Mouse (Mus musculus) stomach, embryonic 16.5 days (tissue): ENCODE measurements around the gene Bloc1s5. TPM values are rescaled to one million over a fixed set of nuclear protein-coding genes. Genes with fewer than 3 reads are reported as not detected.
"Not testable (repeated sequence)": the region's sequence is repeated elsewhere in the genome, so short reads cannot be mapped to it uniquely, and the experiment has no call there.

Source experiments
- ATAC-seq: fragments of 200-750 bp; cut with Nextera tagmentation; 2 replicates; pipeline ENCODE4 v1.8.0; 2017; ENCODE audit warnings: moderate number of reproducible peaks, moderate TSS enrichment; ENCODE audit not compliant: insufficient read depth, low FRiP score
- H3K27ac ChIP-seq: fragments of 300-500 bp; sonication (generic); 2 replicates; pipeline ENCODE4 v1.5.1; 2014; ENCODE audit warnings: low read length
- H3K27me3 ChIP-seq: fragments of 300-500 bp; sonication (generic); 2 replicates; pipeline ENCODE4 v1.6.1; 2014; ENCODE audit warnings: low read length, control low read depth, mixed read lengths; ENCODE audit not compliant: control insufficient read depth, insufficient read depth
- H3K36me3 ChIP-seq: fragments of 300-500 bp; sonication (generic); 2 replicates; pipeline ENCODE4 v1.6.1; 2014; ENCODE audit warnings: low read length; ENCODE audit not compliant: control insufficient read depth, insufficient read depth
- H3K4me1 ChIP-seq: fragments of 300-500 bp; sonication (generic); 2 replicates; pipeline ENCODE4 v1.6.1; 2014; ENCODE audit warnings: low read length, control low read depth, mixed read lengths; ENCODE audit not compliant: control insufficient read depth, insufficient read depth
- H3K4me2 ChIP-seq: fragments of 300-500 bp; sonication (generic); 2 replicates; pipeline ENCODE4 v1.6.1; 2014; ENCODE audit warnings: low read depth, low read length, mixed read lengths
- H3K4me3 ChIP-seq: fragments of 300-500 bp; sonication (generic); replicated peaks from 2 replicates; pipeline ENCODE4 v1.5.1; 2014; ENCODE audit warnings: mild to moderate bottlenecking, low read length
- H3K9ac ChIP-seq: fragments of 300-500 bp; sonication (generic); 2 replicates; pipeline ENCODE4 v1.6.1; 2014; ENCODE audit warnings: low read length
- H3K9me3 ChIP-seq: fragments of 300-500 bp; sonication (generic); replicated peaks from 2 replicates; pipeline ENCODE4 v1.6.1; 2016; ENCODE audit warnings: low read length, control low read depth; ENCODE audit not compliant: control insufficient read depth
- WGBS: fragments of 180-500 bp; shearing (Covaris S2); extraction: QIAGEN DNeasy Blood & Tissue Kit; methylation state at CpG from one replicate; pipeline ENCODE4 v1.1.7; 2014; 5-methylcytosine and 5-hydroxymethylcytosine counted together
- polyA plus RNA-seq: library from polyadenylated mRNA; unstranded; fragments of >200 nt; fragmentation: Nextera tagmentation; extraction: Ambion mirVana; gene quantifications from 2 replicates; pipeline ENCODE4 v1.2.1, GENCODE M21; 2015

Bloc1s5 gene
- 15.2 and 18.5 TPM in 2 replicates for polyA plus RNA-seq

DNA sequence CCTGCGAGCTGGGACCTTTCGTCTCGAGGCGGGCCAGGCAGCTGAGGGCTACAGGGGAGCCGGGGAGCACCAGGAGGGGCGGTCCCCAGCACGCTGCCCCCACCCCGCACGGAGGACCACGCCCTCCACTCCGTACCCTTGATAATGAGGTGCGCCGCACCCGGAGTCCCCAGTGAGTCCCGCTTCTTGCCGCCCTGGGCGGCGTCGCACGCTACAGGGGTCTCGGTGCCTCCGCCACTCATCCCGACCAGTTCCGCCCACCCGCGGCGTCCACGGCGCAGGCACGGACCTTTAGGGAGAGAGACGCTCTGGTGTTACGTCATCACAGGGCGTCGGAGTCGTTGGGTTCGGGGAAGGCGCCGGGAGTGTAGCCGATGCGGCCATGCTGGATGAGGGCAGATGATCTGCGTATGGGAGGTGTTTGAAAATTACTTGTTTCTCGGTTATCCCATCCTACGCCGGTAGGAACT lies at the start of gene Bloc1s5:
Gene Bloc1s5 (minus strand): TSS at position 310 of the 470 bp plus-strand sequence.
- peak; percentile 95 for ATAC-seq
- Histone ChIP-seq H3K9ac (peak within 1 kb of the TSS; percentile 84), H3K9me3 (no peaks in the 10 kb centered on the region), H3K27ac (peak within 1 kb of the TSS; percentile 72), H3K36me3 (no peaks in the 10 kb centered on the region), H3K4me1 (peaks cover 4% of the 10 kb centered on the region; the same call in 1 of the 2 replicates), H3K4me2 (peak within 1 kb of the TSS; percentile 84), H3K4me3 (peak within 1 kb of the TSS; percentile 94), H3K27me3 (no peaks in the 10 kb centered on the region)
- WGBS: under 1% methylated on average over 44 of the region's 44 CpGs

DNA sequence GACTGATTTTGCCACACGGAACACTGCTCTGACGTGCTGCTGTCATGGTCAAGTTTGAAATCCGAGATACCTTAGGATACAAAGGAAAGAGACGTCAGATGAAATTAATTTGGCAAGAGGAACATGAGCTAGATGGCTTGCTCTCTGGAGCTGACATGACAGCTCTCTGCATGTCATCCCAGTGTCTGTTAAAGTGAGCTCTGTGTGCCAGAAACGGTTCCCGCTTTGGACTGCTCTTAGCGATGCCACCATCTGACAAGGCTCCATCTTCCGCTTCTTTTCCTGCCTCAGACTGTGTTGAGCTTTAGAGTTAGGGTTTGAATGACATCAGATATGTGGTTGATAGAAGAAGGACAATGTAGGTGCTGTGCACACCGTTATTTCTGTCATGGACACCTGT lies 37.4 kb upstream of the Bloc1s5 start:
- Histone ChIP-seq H3K4me1 (no peaks in the 10 kb centered on the region), H3K4me3 (no peak overlapping the region), H3K27ac (no peak overlapping the region), H3K9me3 (no peaks in the 10 kb centered on the region), H3K27me3 (no peaks in the 10 kb centered on the region), H3K4me2 (no peak overlapping the region), H3K9ac (no peak overlapping the region), H3K36me3 (no peaks in the 10 kb centered on the region)
- WGBS: 80% methylated on average over 9 of the region's 9 CpGs
- ATAC-seq: no peak

DNA sequence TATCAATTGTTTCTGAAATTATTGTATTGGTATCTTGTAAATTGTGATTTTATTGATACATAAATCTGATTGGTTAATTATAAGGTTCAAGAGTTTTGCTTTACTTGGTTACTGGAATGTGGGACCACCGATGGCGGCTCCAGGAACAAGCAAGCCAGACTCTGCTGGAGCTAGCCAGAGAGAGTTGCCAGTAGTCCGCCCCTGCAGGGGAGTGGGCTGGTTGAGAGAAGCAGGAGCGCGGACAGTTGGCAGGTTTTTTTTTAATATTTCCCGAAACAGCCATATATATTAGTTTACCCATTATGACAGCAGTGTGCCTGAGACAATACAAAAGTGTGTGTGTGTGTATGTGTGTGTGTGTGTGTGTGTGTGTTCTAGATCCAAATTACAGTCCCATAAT lies 36.5 kb upstream of the Bloc1s5 start:
- not testable (repeated sequence) for H3K4me1 ChIP-seq, H3K4me3 ChIP-seq, H3K4me2 ChIP-seq, H3K27ac ChIP-seq, ATAC-seq, H3K27me3 ChIP-seq, H3K36me3 ChIP-seq, H3K9ac ChIP-seq, H3K9me3 ChIP-seq
- 88% methylated on average over 6 of the region's 6 CpGs for WGBS

DNA sequence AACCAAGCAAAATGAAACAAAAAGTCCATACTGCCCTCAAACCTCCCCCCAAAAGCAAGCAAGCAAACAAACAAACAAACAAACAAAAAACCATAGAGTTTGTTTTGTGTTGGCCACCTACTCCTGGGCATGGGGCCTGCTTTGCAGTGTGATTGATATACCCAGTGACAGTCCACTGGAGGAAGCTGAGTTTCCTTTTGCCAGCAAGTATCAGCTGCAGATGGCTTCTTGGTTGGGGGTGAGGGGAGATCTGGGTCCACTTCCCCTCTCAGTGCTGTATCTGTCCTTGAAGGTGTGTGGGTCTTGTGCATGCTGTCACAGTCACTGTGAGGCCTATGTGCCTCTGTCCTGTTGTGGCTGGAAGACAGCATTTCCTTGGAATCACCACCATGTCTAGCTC lies 35.1 kb upstream of the Bloc1s5 start:
- Histone ChIP-seq H3K27ac (no peak overlapping the region), H3K4me3 (no peak overlapping the region), H3K9me3 (no peaks in the 10 kb centered on the region), H3K4me1 (no peaks in the 10 kb centered on the region), H3K27me3 (no peaks in the 10 kb centered on the region), H3K36me3 (no peaks in the 10 kb centered on the region), H3K9ac (no peak overlapping the region), H3K4me2 (no peak overlapping the region)
- ATAC-seq: no peak

DNA sequence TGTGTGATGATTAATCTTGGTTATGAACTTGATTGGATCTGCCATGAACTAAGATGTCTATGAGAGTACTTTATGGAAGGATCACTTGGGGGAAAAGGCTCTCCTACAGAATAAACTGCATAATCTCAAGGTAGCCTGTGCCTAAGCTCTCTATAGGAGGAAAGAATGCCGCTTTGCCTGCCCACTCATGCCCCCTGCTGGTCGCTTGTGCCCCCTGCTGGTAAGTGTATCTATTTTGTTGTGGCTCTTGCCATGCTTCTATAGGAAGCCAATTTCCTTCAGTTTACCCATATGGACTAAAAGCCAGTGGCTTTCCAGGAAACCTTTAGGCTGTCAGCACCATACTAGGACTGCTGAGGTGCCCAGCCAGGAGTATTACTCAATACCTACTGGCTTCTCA lies 33.6 kb upstream of the Bloc1s5 start:
- no peak overlapping the region for H3K4me3 ChIP-seq
- H3K36me3 ChIP-seq: no peaks in the 10 kb centered on the region
- no peaks in the 10 kb centered on the region for H3K4me1 ChIP-seq
- no peak overlapping the region for H3K4me2 ChIP-seq
- no peaks in the 10 kb centered on the region for H3K27me3 ChIP-seq
- H3K9ac ChIP-seq: no peak overlapping the region
- 17% methylated on average over 2 of the region's 2 CpGs for WGBS
- ATAC-seq: no peak
- H3K27ac ChIP-seq: no peak overlapping the region
- H3K9me3 ChIP-seq: no peaks in the 10 kb centered on the region

DNA sequence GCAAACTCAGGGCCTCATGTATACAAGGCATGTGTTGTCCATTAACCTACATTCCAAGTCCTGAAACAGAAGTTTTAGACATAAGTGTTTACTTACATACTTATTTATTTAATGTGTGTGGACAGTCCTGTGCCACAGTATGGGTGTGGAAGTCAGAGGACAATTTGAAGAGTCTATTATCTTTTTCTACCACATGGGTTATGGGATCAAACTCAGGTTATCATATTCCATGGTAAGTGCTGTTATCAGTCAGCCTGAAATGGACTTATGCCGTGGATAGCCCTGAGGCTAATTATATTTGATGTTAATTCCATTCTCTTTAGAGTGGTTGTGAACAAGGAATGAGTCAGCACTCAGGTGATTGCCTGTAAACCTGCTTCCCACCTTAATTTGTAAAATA lies 29.8 kb upstream of the Bloc1s5 start:
- H3K4me1 ChIP-seq: no peaks in the 10 kb centered on the region
- H3K36me3 ChIP-seq: no peaks in the 10 kb centered on the region
- no peak overlapping the region for H3K4me2 ChIP-seq
- H3K9ac ChIP-seq: no peak overlapping the region
- no peaks in the 10 kb centered on the region for H3K9me3 ChIP-seq
- H3K27me3 ChIP-seq: no peaks in the 10 kb centered on the region
- no peak for ATAC-seq
- H3K4me3 ChIP-seq: no peak overlapping the region
- 44% methylated on average over 1 of the region's 1 CpGs for WGBS
- no peak overlapping the region for H3K27ac ChIP-seq

DNA sequence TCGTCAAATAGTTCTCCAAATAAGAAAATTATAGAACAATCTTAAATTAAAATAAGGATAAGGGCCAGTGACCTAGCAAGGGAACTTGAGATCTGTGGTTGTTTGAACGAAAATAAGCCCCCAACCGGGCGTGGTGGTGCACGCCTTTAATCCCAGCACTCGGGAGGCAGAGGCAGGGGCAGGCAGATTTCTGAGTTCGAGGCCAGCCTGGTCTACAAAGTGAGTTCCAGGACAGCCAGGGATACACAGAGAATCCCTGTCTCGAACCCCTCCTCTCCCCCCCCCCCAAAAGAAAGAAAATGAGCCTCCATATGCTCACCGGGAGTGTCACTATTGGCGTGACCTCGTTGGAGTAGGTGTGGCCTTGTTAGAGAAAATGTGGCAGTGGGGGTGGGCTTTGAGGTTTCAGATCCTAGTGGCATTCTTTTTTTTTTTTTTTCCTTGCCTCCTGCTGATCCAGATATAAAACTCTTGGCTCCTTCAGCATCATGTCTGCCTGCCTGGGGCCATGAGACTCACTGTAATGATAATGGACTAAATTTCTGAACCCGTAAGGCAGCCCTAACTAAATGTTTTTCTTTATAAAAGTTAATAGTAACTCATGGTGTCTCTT lies 24.7 kb upstream of the Bloc1s5 start:
- H3K36me3 ChIP-seq: peaks cover 10% of the 10 kb centered on the region
- no peaks in the 10 kb centered on the region for H3K27me3 ChIP-seq
- WGBS: 86% methylated on average over 12 of the region's 12 CpGs
- ATAC-seq: no peak
- H3K4me2 ChIP-seq: no peak overlapping the region
- peaks cover 7% of the 10 kb centered on the region; the same call in 1 of the 2 replicates for H3K4me1 ChIP-seq
- H3K9me3 ChIP-seq: no peaks in the 10 kb centered on the region
- H3K4me3 ChIP-seq: no peak overlapping the region
- no peak overlapping the region for H3K9ac ChIP-seq
- no peak overlapping the region for H3K27ac ChIP-seq

DNA sequence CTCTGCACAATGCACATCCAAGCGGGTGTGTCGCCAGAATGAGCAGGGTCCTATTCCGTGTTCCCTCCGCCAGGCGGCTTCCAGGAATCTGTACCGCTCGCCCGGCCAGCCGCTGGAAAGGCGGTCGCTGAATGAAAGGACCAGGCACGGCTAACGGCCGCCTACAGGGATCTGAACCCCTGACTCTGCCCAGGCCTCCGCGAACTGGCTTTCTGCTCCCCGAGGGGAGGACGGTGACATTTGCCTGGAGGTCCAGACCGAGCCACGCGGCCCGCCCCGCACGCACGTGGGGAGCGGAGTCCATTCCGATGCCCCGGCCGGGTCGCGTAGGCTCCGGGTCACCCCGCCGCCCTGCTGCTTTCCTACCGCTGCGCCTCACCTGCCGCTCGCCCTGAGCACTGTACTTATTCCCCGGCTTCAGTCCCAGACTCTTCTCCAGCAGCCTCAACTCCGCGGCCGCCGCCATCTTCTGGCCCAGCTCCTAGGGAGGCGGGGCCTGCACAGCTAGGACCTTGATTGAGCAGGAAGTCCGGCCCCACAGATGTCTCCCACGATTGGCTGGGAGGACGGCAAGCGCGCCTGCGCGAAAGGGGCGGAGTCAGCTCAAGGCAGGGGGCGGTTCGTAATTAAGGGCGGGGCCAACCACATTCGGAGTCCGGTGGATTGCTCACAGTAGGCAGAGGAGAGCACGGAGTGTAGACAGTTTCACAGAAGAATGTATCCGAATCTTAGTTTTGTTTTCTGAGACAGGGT lies 23.8 kb upstream of the Bloc1s5 start, which contains the start of gene Eef1e1:
Gene Eef1e1 (minus strand): TSS at position 531 of the 753 bp plus-strand sequence.
- Histone ChIP-seq H3K4me2 (peak within 1 kb of the TSS; percentile 54), H3K9me3 (no peaks in the 10 kb centered on the region), H3K9ac (peak within 1 kb of the TSS; percentile 79), H3K4me3 (peak within 1 kb of the TSS; percentile 69), H3K36me3 (peaks cover 19% of the 10 kb centered on the region), H3K27ac (peak within 1 kb of the TSS; percentile 66), H3K4me1 (peaks cover 7% of the 10 kb centered on the region; the same call in 1 of the 2 replicates), H3K27me3 (no peaks in the 10 kb centered on the region)
- WGBS: under 1% methylated on average over 59 of the region's 59 CpGs
- peak; percentile 99 for ATAC-seq

DNA sequence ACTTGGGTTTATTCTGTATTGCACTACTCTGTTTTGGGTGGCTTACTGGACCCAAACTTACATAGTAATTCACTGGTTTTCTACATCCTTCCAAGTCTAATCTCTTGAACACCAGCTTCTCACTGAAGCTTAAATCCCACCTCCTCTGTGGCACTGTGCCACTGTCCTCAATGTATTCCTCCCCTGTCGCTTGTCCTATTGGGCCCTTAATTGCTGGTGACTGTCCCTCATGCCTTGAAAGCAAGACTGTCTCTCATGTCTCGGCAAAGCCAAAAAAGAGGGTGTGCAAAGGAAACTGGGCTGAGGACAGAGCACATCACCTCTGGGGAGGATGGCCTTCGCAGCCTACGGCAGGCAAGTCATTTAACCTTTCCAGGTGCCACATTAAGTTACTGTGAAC lies 23.0 kb upstream of the Bloc1s5 start:
- H3K27ac ChIP-seq: no peak overlapping the region

More for the DNA sequence above, 23.0 kb upstream of the Bloc1s5 start:
- Histone ChIP-seq H3K36me3 (peaks cover 19% of the 10 kb centered on the region), H3K27me3 (no peaks in the 10 kb centered on the region), H3K4me2 (peak overlapping the region; percentile 54), H3K4me1 (peaks cover 7% of the 10 kb centered on the region; the same call in 1 of the 2 replicates), H3K9ac (peak overlapping the region; percentile 79), H3K4me3 (peak overlapping the region; percentile 69), H3K9me3 (no peaks in the 10 kb centered on the region)
- WGBS: 25% methylated on average over 4 of the region's 4 CpGs
- no peak for ATAC-seq
